Mouse (Mus musculus) cerebellum, adult 11-12 months (tissue): ENCODE measurements around the gene Tnfrsf23.
"Not testable (repeated sequence)": the region's sequence is repeated elsewhere in the genome, so short reads cannot be mapped to it uniquely, and the experiment has no call there.

ENCODE experiments used
- DNase-seq: peaks from one replicate; pipeline ENCODE4 v3.0.0; 2022

The Tnfrsf23 gene

GRCm38 (mm10) chr7:143680836-143681235 is 4.8 kb downstream of the Tnfrsf23 start:
- not testable (repeated sequence) for DNase-seq

- DNase-seq, result not testable (repeated sequence)
Measured at GRCm38 (mm10) chr7:143679650-143680049, 6.0 kb downstream of the Tnfrsf23 start.

GRCm38 (mm10) chr7:143666427-143667311 is 19.0 kb downstream of the Tnfrsf23 start:
- no peak for DNase-seq

- DNase-seq, result no peak
Measured at GRCm38 (mm10) chr7:143663470-143663869, 22.2 kb downstream of the Tnfrsf23 start.

GRCm38 (mm10) chr7:143660797-143661196 is 24.9 kb downstream of the Tnfrsf23 start:
- DNase-seq, result no peak

- not testable (repeated sequence) for DNase-seq
Measured at GRCm38 (mm10) chr7:143649769-143650346, 35.8 kb downstream of the Tnfrsf23 start.

GRCm38 (mm10) chr7:143649034-143649768 is 36.5 kb downstream of the Tnfrsf23 start, which contains the start of gene Tnfrsf22:
TSS of gene Tnfrsf22 (minus strand) at chr7:143649661.
- peak; percentile 19 for DNase-seq

- not testable (repeated sequence) for DNase-seq
Measured at GRCm38 (mm10) chr7:143643949-143644348, 41.7 kb downstream of the Tnfrsf23 start.

GRCm38 (mm10) chr7:143636674-143637073 is 49.0 kb downstream of the Tnfrsf23 start:
- DNase-seq, result no peak

- DNase-seq, result no peak
Measured at GRCm38 (mm10) chr7:143631503-143631902, 54.2 kb downstream of the Tnfrsf23 start.

GRCm38 (mm10) chr7:143629501-143629900 is 56.2 kb downstream of the Tnfrsf23 start:
- no peak for DNase-seq

- DNase-seq, result no peak
Measured at GRCm38 (mm10) chr7:143628540-143628939, 57.1 kb downstream of the Tnfrsf23 start, which contains the start of gene Tnfrsf26. TSS of gene Tnfrsf26 (minus strand) at chr7:143628722.

GRCm38 (mm10) chr7:143627555-143628286 is 58.0 kb downstream of the Tnfrsf23 start:
- no peak for DNase-seq

GRCm38 (mm10) chr7:143626178-143626577 is 59.5 kb downstream of the Tnfrsf23 start:
- no peak for DNase-seq

GRCm38 (mm10) chr7:143625151-143625550 is 60.5 kb downstream of the Tnfrsf23 start:
- no peak for DNase-seq

- no peak for DNase-seq
Measured at GRCm38 (mm10) chr7:143624561-143624960, 61.1 kb downstream of the Tnfrsf23 start.

- DNase-seq, result no peak
Measured at GRCm38 (mm10) chr7:143620951-143621350, 64.7 kb downstream of the Tnfrsf23 start.
